Mouse (Mus musculus) limb, embryonic 14.5 days (tissue): Measurements from ENCODE around the gene Kif1b. TPM values are rescaled to one million over a fixed set of nuclear protein-coding genes. Genes with fewer than 3 reads are reported as not detected.

ENCODE experiments used
- ATAC-seq: fragments of 200-750 bp; cut with Nextera tagmentation; 2 replicates; pipeline ENCODE4 v1.8.0; 2017; ENCODE audit warnings: low read depth, moderate number of reproducible peaks, moderate TSS enrichment; ENCODE audit not compliant: low FRiP score
- DNase-seq: peaks from one replicate; pipeline ENCODE4 v3.0.0-alpha.2; 2015; ENCODE audit warnings: low spot score
- H3K27ac ChIP-seq: fragments of 300-500 bp; sonication (generic); replicated peaks from 2 replicates; pipeline ENCODE4 v1.5.1; 2014; ENCODE audit warnings: low read depth, mild to moderate bottlenecking, low read length, moderate library complexity, mixed read lengths
- H3K27me3 ChIP-seq: fragments of 300-500 bp; sonication (generic); 2 replicates; pipeline ENCODE4 v1.6.1; 2014; ENCODE audit warnings: low read length, mixed read lengths; ENCODE audit not compliant: control insufficient read depth, insufficient read depth
- H3K36me3 ChIP-seq: fragments of 300-500 bp; sonication (generic); 2 replicates; pipeline ENCODE4 v1.6.1; 2014; ENCODE audit warnings: mild to moderate bottlenecking, low read length, moderate library complexity, mixed read lengths; ENCODE audit not compliant: control insufficient read depth, insufficient read depth
- H3K4me1 ChIP-seq: fragments of 300-500 bp; sonication (generic); 2 replicates; pipeline ENCODE4 v1.6.1; 2014; ENCODE audit warnings: antibody characterized with exemption, low read length, mixed read lengths; ENCODE audit not compliant: control insufficient read depth, insufficient read depth
- H3K4me2 ChIP-seq: fragments of 300-500 bp; sonication (generic); replicated peaks from 2 replicates; pipeline ENCODE4 v1.6.1; 2014; ENCODE audit warnings: low read depth, mild to moderate bottlenecking, low read length, moderate library complexity; ENCODE audit not compliant: severe bottlenecking
- H3K4me3 ChIP-seq: fragments of 300-500 bp; sonication (generic); replicated peaks from 2 replicates; pipeline ENCODE4 v1.5.1; 2014; ENCODE audit warnings: low read length
- H3K9ac ChIP-seq: fragments of 300-500 bp; sonication (generic); 2 replicates; pipeline ENCODE4 v1.6.1; 2014; ENCODE audit warnings: mild to moderate bottlenecking, low read depth, low read length, moderate library complexity; ENCODE audit not compliant: severe bottlenecking
- H3K9me3 ChIP-seq: fragments of 300-500 bp; sonication (generic); 2 replicates; pipeline ENCODE4 v1.6.1; 2016; ENCODE audit warnings: low read length; ENCODE audit not compliant: control insufficient read depth
- POLR2A ChIP-seq: fragments of 200-500 bp; IDR thresholded peaks from 2 replicates; pipeline ENCODE4 v1.8.0; 2012; ENCODE audit warnings: inconsistent platforms, mild to moderate bottlenecking, moderate library complexity, borderline replicate concordance; ENCODE audit not compliant: insufficient read depth, insufficient read length; ENCODE audit errors: extremely low read depth
- WGBS: fragments of 180-500 bp; shearing (Covaris S2); extraction: QIAGEN DNeasy Blood & Tissue Kit; methylation state at CpG from one replicate; pipeline ENCODE4 v1.1.7; 2014; 5-methylcytosine and 5-hydroxymethylcytosine counted together
- polyA plus RNA-seq, 2 experiments: library from polyadenylated mRNA; depleted of rRNA in 1 of 2; stranded (reverse) in 1 of 2; unstranded in 1 of 2; fragments of >200 nt; fragmentation: Nextera tagmentation in 1 of 2; extraction: Ambion mirVana in 1 of 2; gene quantifications; 2 replicates each; pipeline versions ENCODE4 v1.2.1 to v1.2.3; 2012 to 2014

Kif1b gene
- polyA plus RNA-seq, 2 experiments, result 35.0 to 50.3 TPM

DNA sequence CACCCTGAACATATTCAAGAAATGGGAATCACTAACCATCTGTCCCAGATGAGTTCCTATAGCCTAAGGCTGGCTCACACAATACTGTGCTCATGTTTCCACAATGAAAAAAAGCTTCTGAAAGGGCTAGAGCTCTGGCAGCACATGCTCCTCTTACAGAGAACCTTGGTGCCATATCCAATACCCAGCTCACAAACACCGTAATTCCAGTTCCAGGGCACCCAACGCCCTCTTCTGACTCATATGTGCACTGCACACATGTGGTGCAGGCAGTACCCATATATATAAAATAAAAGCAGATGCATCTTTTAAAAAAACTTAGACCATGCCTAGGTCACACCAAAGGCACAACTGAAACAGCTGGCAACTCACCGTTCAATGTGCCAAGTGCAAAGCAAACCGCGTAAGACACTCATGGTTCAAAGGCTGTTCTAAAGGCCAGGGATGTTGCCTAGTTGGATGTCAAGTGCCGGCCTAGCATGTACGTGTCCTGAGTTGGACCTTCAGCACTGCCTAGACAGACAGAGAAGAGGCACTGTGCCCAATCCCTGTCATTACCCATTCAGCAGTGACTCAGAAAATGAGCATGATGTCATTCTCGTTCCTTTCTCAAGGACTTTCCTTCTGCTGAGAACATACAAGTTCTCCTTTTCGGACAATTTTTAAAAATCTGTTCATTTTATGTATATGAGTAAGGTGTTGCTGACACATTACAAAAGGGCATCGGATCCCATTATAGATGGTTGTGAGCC, 18.1 kb upstream of the Kif1b start:
- H3K4me2 ChIP-seq, result no peak overlapping the region
- H3K4me1 ChIP-seq, result no peaks in the 10 kb centered on the region
- no peaks in the 10 kb centered on the region for H3K27me3 ChIP-seq
- TF ChIP-seq POLR2A, result no peak
- H3K27ac ChIP-seq, result no peak overlapping the region
- H3K36me3 ChIP-seq, result peaks cover 36% of the 10 kb centered on the region
- 91% methylated on average over 10 of the region's 10 CpGs for WGBS
- H3K9me3 ChIP-seq, result no peaks in the 10 kb centered on the region
- H3K9ac ChIP-seq, result no peak overlapping the region
- H3K4me3 ChIP-seq, result no peak overlapping the region
- ATAC-seq (peak; percentile 23; the same call in 1 of the 2 replicates), DNase-seq (no peak)

GRCm38 (mm10) chr4:149323730-149324129, 16.2 kb upstream of the Kif1b start:
- ATAC-seq, result no peak

GRCm38 (mm10) chr4:149322718-149323117, 15.2 kb upstream of the Kif1b start:
- H3K4me3 ChIP-seq, result no peak overlapping the region
- H3K36me3 ChIP-seq, result peaks cover 9% of the 10 kb centered on the region
- no peaks in the 10 kb centered on the region for H3K4me1 ChIP-seq
- WGBS, result 42% methylated on average over 6 of the region's 6 CpGs
- H3K9ac ChIP-seq, result no peak overlapping the region
- TF ChIP-seq POLR2A, result no peak
- no peak for DNase-seq
- no peak overlapping the region for H3K4me2 ChIP-seq
- no peaks in the 10 kb centered on the region for H3K27me3 ChIP-seq
- H3K9me3 ChIP-seq, result no peaks in the 10 kb centered on the region
- no peak overlapping the region for H3K27ac ChIP-seq
- ATAC-seq, result no peak

More at GRCm38 (mm10) chr4:149323730-149324129, 16.2 kb upstream of the Kif1b start:
- no peak for DNase-seq
- WGBS, result 79% methylated on average over 16 of the region's 16 CpGs
- no peak overlapping the region for H3K27ac ChIP-seq
- no peak overlapping the region for H3K4me2 ChIP-seq
- H3K4me1 ChIP-seq, result no peaks in the 10 kb centered on the region
- no peaks in the 10 kb centered on the region for H3K9me3 ChIP-seq
- TF ChIP-seq POLR2A, result no peak
- H3K4me3 ChIP-seq, result no peak overlapping the region
- no peak overlapping the region for H3K9ac ChIP-seq
- peaks cover 18% of the 10 kb centered on the region for H3K36me3 ChIP-seq
- no peaks in the 10 kb centered on the region for H3K27me3 ChIP-seq

GRCm38 (mm10) chr4:149322286-149322685, 14.8 kb upstream of the Kif1b start:
- no peak overlapping the region for H3K4me2 ChIP-seq
- peaks cover 5% of the 10 kb centered on the region for H3K36me3 ChIP-seq
- H3K9ac ChIP-seq, result no peak overlapping the region
- H3K9me3 ChIP-seq, result no peaks in the 10 kb centered on the region
- no peaks in the 10 kb centered on the region for H3K27me3 ChIP-seq
- no peak for ATAC-seq
- no peak overlapping the region for H3K4me3 ChIP-seq
- WGBS, result 86% methylated on average over 4 of the region's 4 CpGs
- DNase-seq, result no peak
- H3K27ac ChIP-seq, result no peak overlapping the region
- no peaks in the 10 kb centered on the region for H3K4me1 ChIP-seq
- TF ChIP-seq POLR2A, result no peak

GRCm38 (mm10) chr4:149319088-149319487, 11.6 kb upstream of the Kif1b start:
- H3K4me2 ChIP-seq, result no peak overlapping the region
- H3K4me1 ChIP-seq, result no peaks in the 10 kb centered on the region
- H3K36me3 ChIP-seq, result no peaks in the 10 kb centered on the region
- no peak overlapping the region for H3K4me3 ChIP-seq
- H3K9ac ChIP-seq, result no peak overlapping the region
- no peaks in the 10 kb centered on the region for H3K27me3 ChIP-seq
- no peak for DNase-seq
- no peaks in the 10 kb centered on the region for H3K9me3 ChIP-seq
- no peak for TF ChIP-seq POLR2A
- WGBS, result 85% methylated on average over 9 of the region's 9 CpGs
- no peak for ATAC-seq
- no peak overlapping the region for H3K27ac ChIP-seq

DNA sequence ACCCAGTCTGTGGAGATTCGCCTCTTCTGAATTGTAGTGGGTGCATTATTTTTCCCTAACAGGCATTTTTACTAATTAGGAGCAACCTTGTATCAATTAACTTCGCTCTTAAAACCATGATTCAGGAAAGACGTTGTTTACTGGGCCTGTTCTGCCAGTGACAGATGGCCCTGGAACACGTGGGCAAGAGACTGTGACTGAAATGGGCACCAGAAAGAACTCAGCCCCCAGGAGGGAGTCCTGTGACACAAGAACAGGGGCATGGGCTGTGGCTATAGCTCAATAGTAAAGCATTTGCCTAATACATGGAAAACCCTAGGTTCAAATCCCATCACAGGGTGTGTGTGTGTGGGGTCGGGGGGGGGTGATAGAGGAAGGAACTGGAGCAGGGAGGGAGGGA, 9.9 kb upstream of the Kif1b start:
- Histone ChIP-seq H3K4me2 (no peak overlapping the region), H3K27me3 (no peaks in the 10 kb centered on the region), H3K27ac (no peak overlapping the region), H3K9me3 (no peaks in the 10 kb centered on the region), H3K9ac (no peak overlapping the region), H3K36me3 (no peaks in the 10 kb centered on the region), H3K4me3 (no peak overlapping the region), H3K4me1 (no peaks in the 10 kb centered on the region)
- ATAC-seq (no peak), DNase-seq (no peak)
- WGBS, result 32% methylated on average over 5 of the region's 5 CpGs
- no peak for TF ChIP-seq POLR2A
